Mouse (Mus musculus): Measurements from ENCODE around the gene Rbbp5. TPM values are rescaled to one million over a fixed set of nuclear protein-coding genes. Genes with fewer than 3 reads are reported as not detected.

Rbbp5 gene
- polyA plus RNA-seq, 1 experiment from 2014 or later: 37.6 TPM

DNA sequence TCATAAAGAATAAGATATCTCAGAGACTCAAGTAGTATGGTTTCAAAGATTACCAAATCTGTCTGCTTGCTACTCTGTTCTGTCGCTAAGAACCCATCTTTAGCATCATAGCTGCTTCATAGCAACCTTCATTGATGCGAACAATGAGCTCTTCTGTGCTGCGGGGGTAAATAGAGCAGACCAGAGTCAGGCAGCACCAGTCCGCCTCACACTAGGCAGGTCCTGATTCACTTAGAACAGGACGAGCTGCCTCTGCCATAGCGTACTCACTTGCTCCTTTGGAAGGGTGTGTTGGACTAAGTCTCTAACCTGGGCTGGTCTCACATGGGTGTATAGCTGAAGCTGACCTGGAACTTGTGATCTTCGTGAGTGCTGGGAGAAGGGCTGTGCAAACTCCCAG is 28.9 kb downstream of the Rbbp5 start, which contains the start of gene Tmem81:
Gene Tmem81, plus strand, starts transcription at position 173 of the 400 bp plus-strand sequence.
- Histone ChIP-seq H3K4me1 (no peaks in the 10 kb centered on the region), H3K27ac (no peak within 1 kb of the TSS), H3K36me3 (peaks cover 35% of the 10 kb centered on the region), H3K9ac (no peak within 1 kb of the TSS), H3K27me3 (replicated peaks) (no peaks in the 10 kb centered on the region), H3K4me3 (replicated peaks) (no peak within 1 kb of the TSS), H3K4me2 (no peak within 1 kb of the TSS), H3K9me3 (no peaks in the 10 kb centered on the region)
- 84% methylated on average over 7 of the region's 7 CpGs for WGBS
- no peak for ATAC-seq (ENCODE audit: insufficient read depth, low FRiP score, low read depth)

DNA sequence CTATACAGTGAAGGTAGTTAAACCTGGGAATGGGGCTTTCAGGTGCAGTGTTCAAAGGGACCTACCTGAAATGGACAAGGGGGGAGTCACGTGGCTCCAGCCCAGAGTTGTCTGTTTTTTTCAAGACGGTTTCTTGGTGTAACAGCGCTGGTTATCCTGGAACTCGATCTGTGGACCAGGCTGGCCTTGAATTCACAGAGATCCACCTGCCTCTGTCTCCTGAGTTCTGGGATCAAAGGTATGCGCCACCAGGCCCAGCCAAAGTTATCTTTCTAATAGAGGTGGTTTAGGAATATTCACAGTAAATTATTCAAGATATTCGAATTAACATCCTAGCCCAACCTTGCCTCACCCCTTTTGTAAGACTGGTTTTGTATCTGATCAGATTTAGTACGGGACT is 29.5 kb downstream of the Rbbp5 start:
- H3K4me2 ChIP-seq: no peak overlapping the region
- 91% methylated on average over 7 of the region's 7 CpGs for WGBS
- no peak for ATAC-seq (ENCODE audit: insufficient read depth, low FRiP score, low read depth)

DNA sequence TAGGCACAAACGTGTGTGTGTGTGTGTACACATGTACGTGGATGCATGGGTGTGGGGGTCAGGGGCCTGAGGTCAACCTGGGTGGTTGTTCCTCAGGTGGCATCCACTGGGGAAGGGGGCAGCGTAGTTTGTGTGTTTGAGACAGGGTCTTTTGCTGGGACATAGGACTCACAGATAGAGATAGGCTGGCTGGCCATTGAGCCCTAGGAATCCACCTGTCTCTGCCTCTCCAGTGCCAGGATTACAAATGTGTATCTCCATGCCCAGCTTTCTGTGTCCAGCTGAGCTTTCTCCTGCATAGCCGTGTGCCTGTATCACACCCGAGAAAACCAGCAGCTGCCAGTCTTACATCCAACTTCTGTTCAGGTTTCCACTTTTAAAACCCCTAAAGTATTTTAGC is 32.6 kb downstream of the Rbbp5 start:
- H3K36me3 ChIP-seq: peaks cover 21% of the 10 kb centered on the region
- no peak overlapping the region for H3K9ac ChIP-seq
- 80% methylated on average over 5 of the region's 5 CpGs for WGBS
- H3K4me1 ChIP-seq: no peaks in the 10 kb centered on the region
- no peak for ATAC-seq (ENCODE audit: insufficient read depth, low FRiP score, low read depth)
- no peaks in the 10 kb centered on the region for H3K27me3 ChIP-seq (replicated peaks)
- H3K9me3 ChIP-seq: no peaks in the 10 kb centered on the region
- no peak overlapping the region for H3K27ac ChIP-seq
- no peak overlapping the region for H3K4me3 ChIP-seq (replicated peaks)
- H3K4me2 ChIP-seq: no peak overlapping the region

More for the DNA sequence above, 29.5 kb downstream of the Rbbp5 start:
- Histone ChIP-seq H3K36me3 (peaks cover 35% of the 10 kb centered on the region), H3K4me1 (no peaks in the 10 kb centered on the region), H3K27ac (no peak overlapping the region), H3K9ac (no peak overlapping the region), H3K4me3 (replicated peaks) (no peak overlapping the region), H3K9me3 (no peaks in the 10 kb centered on the region), H3K27me3 (replicated peaks) (no peaks in the 10 kb centered on the region)

DNA sequence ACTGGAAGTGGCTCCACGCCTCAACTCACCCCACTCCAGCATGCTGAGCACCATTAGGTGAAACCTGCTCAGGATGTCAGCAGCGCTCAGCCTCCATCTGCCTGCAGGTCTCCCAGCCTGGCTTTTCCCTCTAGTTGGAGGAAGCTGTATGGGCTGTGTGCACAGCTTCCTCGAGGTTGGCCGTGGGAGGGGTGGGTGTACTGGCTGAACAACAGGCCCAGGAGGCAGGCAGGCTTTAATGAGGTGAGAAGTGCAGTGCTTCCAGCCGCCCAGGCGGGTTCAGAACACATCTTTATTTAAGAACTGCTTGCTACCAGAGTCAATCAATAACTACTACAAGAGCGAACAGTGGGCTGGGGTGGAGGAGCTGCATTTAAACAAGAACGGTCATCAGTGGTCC is 34.4 kb downstream of the Rbbp5 start:
- H3K9ac ChIP-seq: no peak overlapping the region
- no peak for ATAC-seq (ENCODE audit: insufficient read depth, low FRiP score, low read depth)
- H3K4me3 ChIP-seq (replicated peaks): no peak overlapping the region
- no peak overlapping the region for H3K4me2 ChIP-seq
- H3K27me3 ChIP-seq (replicated peaks): no peaks in the 10 kb centered on the region
- H3K9me3 ChIP-seq: no peaks in the 10 kb centered on the region
- no peak overlapping the region for H3K27ac ChIP-seq
- H3K4me1 ChIP-seq: no peaks in the 10 kb centered on the region
- WGBS: 43% methylated on average over 8 of the region's 8 CpGs
- H3K36me3 ChIP-seq: peaks cover 14% of the 10 kb centered on the region; the same call in 1 of the 2 replicates

DNA sequence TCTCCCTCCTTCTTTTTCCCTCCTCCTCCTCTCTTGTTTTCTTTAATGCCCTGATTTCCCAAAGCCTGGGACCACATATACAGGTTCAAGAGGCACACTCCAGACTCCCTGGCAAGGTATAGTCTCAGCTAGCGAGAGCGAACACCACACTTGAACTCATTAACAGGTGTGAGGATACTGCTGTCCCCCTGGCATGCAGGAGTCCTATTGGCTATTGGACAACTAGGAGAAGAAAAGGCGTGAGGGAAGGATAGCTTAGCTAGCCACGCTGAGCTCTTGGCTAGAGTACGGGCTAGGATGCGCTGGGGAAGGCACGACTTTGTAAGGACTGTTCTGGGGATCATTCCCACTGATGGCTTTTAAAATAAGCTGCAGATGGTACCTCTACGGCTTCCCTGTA is 34.9 kb downstream of the Rbbp5 start:
- Histone ChIP-seq H3K4me3 (replicated peaks) (no peak overlapping the region), H3K9me3 (no peaks in the 10 kb centered on the region), H3K4me1 (no peaks in the 10 kb centered on the region), H3K4me2 (no peak overlapping the region), H3K36me3 (peaks cover 8% of the 10 kb centered on the region; the same call in 1 of the 2 replicates), H3K27me3 (replicated peaks) (no peaks in the 10 kb centered on the region), H3K27ac (no peak overlapping the region), H3K9ac (no peak overlapping the region)
- 80% methylated on average over 8 of the region's 8 CpGs for WGBS
- ATAC-seq (ENCODE audit: insufficient read depth, low FRiP score, low read depth): no peak

DNA sequence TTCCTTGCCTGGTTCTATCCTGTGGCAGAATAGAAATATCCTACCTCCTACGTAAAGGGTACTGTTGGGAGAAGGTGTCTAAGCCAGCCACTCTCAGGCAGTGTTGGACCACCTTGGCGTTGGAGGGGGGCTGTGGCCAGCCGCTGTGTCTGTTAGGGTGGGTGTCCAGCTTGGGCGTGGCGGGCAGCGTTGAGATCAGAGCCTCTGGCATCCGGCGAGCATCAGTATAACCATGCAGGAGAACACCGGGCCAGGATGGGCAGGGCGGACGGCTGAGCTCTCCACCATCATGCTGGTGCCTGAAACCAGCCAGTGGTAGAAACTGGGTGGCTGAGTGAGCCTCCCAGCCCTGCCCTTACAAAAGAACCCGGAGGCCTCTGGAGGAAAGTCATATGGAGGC is 38.2 kb downstream of the Rbbp5 start:
- ATAC-seq (ENCODE audit: insufficient read depth, low FRiP score, low read depth): no peak
- Histone ChIP-seq H3K27me3 (replicated peaks) (no peaks in the 10 kb centered on the region), H3K27ac (no peak overlapping the region), H3K4me2 (no peak overlapping the region), H3K9me3 (no peaks in the 10 kb centered on the region), H3K4me3 (replicated peaks) (no peak overlapping the region), H3K9ac (no peak overlapping the region), H3K4me1 (no peaks in the 10 kb centered on the region), H3K36me3 (no peaks in the 10 kb centered on the region)
- WGBS: 87% methylated on average over 12 of the region's 12 CpGs

DNA sequence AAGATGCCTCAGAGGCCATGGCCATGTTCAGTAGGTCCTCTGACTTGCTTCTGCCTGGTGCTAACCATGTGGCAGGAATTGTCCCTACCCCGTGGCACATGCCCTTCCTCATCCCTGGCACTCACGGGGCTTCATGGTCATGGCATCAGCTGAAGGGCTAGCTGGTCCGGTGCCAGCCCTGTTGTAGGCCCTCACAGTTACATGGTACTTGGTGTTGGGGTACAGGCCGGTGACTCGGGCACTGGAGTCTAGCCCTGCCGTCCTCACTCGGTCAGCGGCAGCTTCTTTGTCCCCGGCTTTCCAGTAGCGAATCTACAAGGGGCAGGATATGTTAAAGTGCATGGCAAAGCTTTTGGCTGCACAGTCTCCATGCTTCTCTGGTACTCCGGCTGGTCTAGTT is 39.6 kb downstream of the Rbbp5 start:
- H3K27ac ChIP-seq: no peak overlapping the region
- no peaks in the 10 kb centered on the region for H3K9me3 ChIP-seq
- H3K4me1 ChIP-seq: no peaks in the 10 kb centered on the region
- no peak overlapping the region for H3K4me3 ChIP-seq (replicated peaks)
- H3K9ac ChIP-seq: no peak overlapping the region
- no peak overlapping the region for H3K4me2 ChIP-seq
- ATAC-seq (ENCODE audit: insufficient read depth, low FRiP score, low read depth): no peak
- no peaks in the 10 kb centered on the region for H3K27me3 ChIP-seq (replicated peaks)
- 89% methylated on average over 11 of the region's 11 CpGs for WGBS
- H3K36me3 ChIP-seq: no peaks in the 10 kb centered on the region

DNA sequence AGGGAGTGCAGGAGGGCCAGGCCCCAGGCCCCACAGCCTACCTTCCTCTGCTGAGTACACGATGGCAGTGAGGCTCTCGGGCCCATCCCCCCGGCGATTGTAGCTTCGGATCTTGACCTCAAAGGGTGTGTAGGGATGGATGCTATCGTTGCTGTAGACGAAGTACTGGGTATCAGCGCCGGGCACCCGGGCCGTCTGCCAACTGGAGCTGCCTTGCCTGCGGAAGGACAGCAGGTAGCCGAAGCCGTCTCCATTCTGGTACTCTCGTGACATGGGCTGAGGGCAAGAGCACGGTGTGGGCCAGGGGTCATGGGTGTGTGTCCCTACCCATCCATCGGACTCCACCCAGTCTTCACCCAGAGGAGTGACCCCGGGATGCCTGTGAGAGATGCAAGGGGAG is 41.5 kb downstream of the Rbbp5 start:
- no peaks in the 10 kb centered on the region for H3K27me3 ChIP-seq (replicated peaks)
- 81% methylated on average over 18 of the region's 18 CpGs for WGBS
- no peak overlapping the region for H3K27ac ChIP-seq
- H3K4me1 ChIP-seq: no peaks in the 10 kb centered on the region
- H3K4me3 ChIP-seq (replicated peaks): no peak overlapping the region
- no peak overlapping the region for H3K4me2 ChIP-seq
- H3K9ac ChIP-seq: no peak overlapping the region
- no peaks in the 10 kb centered on the region for H3K9me3 ChIP-seq
- no peak for ATAC-seq (ENCODE audit: insufficient read depth, low FRiP score, low read depth)
- no peaks in the 10 kb centered on the region for H3K36me3 ChIP-seq

DNA sequence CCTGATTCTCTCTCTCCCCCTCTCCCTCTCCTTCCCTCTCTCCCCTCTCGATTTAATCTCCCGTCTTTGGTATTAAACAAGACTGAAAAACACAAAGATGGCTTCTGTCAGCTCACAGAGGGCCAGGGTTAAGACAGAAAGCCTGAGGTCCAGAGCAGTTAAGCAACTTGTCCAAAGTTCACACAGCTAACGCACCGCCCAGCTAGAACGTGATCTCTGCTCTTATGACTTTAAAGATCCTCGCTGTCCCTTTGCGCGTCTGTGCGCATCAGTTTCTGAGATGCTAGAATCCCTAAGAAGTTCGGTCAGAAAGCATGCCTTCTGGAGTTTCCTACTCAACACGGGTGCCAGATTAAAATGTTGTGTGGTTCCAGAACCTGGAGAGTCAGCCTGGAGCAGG is 42.6 kb downstream of the Rbbp5 start:
- no peak overlapping the region for H3K27ac ChIP-seq
- 86% methylated on average over 11 of the region's 11 CpGs for WGBS
- H3K9ac ChIP-seq: no peak overlapping the region
- H3K4me1 ChIP-seq: no peaks in the 10 kb centered on the region
- no peaks in the 10 kb centered on the region for H3K27me3 ChIP-seq (replicated peaks)
- no peak for ATAC-seq (ENCODE audit: insufficient read depth, low FRiP score, low read depth)
- no peaks in the 10 kb centered on the region for H3K36me3 ChIP-seq
- H3K4me2 ChIP-seq: no peak overlapping the region
- no peak overlapping the region for H3K4me3 ChIP-seq (replicated peaks)
- H3K9me3 ChIP-seq: no peaks in the 10 kb centered on the region

DNA sequence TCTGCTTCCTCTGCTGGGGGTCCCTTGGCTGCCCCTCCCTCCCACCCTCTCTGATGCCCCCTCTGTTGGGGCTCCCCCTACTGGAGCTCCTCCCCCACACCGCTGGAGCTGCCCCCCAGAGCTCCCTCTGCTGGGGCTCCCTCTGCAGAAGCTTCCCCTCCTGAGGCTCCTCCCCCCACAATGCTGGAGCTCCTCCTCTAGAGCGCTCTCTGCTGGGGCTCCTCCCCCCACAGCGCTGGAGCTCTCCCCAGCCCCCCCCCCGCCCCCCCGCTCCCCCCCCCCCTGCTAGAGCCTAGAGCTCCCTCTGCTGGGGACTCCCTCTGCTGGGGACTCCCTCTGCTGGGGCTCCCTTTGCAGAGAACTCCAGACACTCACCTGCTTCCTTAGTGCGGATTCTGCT is 43.6 kb downstream of the Rbbp5 start:
- peak; percentile 61; the same call in 1 of the 2 replicates for ATAC-seq (ENCODE audit: insufficient read depth, low FRiP score, low read depth)
- H3K9me3 ChIP-seq: no peaks in the 10 kb centered on the region
- no peaks in the 10 kb centered on the region for H3K27me3 ChIP-seq (replicated peaks)
- no peak overlapping the region for H3K27ac ChIP-seq
- no peak overlapping the region for H3K4me2 ChIP-seq
- WGBS: 9% methylated on average over 6 of the region's 6 CpGs
- no peak overlapping the region for H3K4me3 ChIP-seq (replicated peaks)
- H3K4me1 ChIP-seq: no peaks in the 10 kb centered on the region
- no peaks in the 10 kb centered on the region for H3K36me3 ChIP-seq
- no peak overlapping the region for H3K9ac ChIP-seq

DNA sequence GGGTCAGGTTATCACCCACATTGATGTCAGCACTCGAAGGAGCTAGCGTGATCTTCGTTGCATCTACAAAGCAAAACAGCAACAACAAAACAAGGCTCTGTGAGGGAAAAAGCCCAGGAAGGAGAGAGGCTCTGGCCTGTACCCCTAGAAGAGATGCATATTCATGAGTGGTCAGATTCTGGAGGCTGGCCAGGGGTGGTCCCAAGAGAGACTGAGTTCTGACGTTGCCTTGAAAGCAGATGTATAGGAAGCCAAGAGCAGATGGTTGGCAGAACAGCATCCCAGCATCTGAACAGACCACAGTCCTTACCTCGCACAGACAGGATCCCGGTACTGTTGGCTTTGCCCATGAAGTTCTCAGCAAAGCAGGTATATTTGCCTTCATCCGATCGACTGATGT is 45.9 kb downstream of the Rbbp5 start:
- no peaks in the 10 kb centered on the region for H3K36me3 ChIP-seq
- no peak overlapping the region for H3K4me3 ChIP-seq (replicated peaks)
- no peak overlapping the region for H3K27ac ChIP-seq
- H3K4me1 ChIP-seq: no peaks in the 10 kb centered on the region
- no peak for ATAC-seq (ENCODE audit: insufficient read depth, low FRiP score, low read depth)
- H3K27me3 ChIP-seq (replicated peaks): no peaks in the 10 kb centered on the region
- 77% methylated on average over 8 of the region's 8 CpGs for WGBS
- H3K4me2 ChIP-seq: no peak overlapping the region
- no peak overlapping the region for H3K9ac ChIP-seq
- no peaks in the 10 kb centered on the region for H3K9me3 ChIP-seq

DNA sequence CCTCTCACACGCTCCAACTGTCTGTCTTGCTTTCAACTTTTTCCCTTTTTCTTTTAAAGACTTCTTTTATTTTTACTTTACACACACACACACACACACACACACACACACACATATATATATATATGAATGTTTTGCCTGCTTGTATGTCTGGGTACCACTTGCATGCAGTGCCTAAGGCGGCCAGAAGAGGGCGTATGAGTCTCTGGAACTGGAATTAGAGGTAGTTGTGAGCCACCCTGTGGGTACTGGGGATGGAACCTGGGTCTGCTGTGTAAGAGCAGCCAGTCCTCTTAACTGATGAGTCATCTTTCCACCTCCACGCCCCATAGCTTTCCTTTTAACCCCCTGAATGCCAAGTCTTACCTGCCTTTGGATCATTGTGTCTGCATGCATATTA is 46.8 kb downstream of the Rbbp5 start:
- H3K4me1 ChIP-seq: no peaks in the 10 kb centered on the region
- no peak overlapping the region for H3K4me2 ChIP-seq
- no peaks in the 10 kb centered on the region for H3K9me3 ChIP-seq
- H3K9ac ChIP-seq: no peak overlapping the region
- no peaks in the 10 kb centered on the region for H3K27me3 ChIP-seq (replicated peaks)
- H3K36me3 ChIP-seq: no peaks in the 10 kb centered on the region
- no peak for ATAC-seq (ENCODE audit: insufficient read depth, low FRiP score, low read depth)
- WGBS: 29% methylated on average over 4 of the region's 4 CpGs
- no peak overlapping the region for H3K27ac ChIP-seq
- H3K4me3 ChIP-seq (replicated peaks): no peak overlapping the region

DNA sequence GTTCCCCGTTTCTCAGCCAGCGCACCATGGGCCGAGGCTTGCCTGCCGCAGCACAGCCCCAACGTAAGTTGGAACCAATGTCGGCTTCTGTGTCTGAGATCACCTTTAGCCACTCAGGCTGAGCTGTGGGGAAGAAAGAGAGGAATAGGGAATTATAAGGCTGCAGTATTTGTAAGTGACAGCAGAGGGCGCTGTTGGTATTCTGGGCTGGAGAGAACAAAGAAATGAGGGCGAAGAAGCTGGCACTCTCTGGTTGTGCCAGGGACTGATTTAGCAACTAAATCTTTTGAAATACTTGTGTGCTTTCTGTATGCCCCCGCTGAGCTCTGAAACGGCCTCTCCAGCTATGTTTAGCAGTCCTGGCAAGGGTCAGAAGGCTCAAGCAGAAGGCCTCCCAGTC is 48.7 kb downstream of the Rbbp5 start:
- H3K9ac ChIP-seq: no peak overlapping the region
- no peak overlapping the region for H3K27ac ChIP-seq
- peaks cover 7% of the 10 kb centered on the region for H3K4me1 ChIP-seq
- no peaks in the 10 kb centered on the region for H3K36me3 ChIP-seq
- H3K27me3 ChIP-seq (replicated peaks): no peaks in the 10 kb centered on the region
- H3K4me2 ChIP-seq: no peak overlapping the region
- no peak for ATAC-seq (ENCODE audit: insufficient read depth, low FRiP score, low read depth)
- no peak overlapping the region for H3K4me3 ChIP-seq (replicated peaks)
- no peaks in the 10 kb centered on the region for H3K9me3 ChIP-seq
- 9% methylated on average over 10 of the region's 10 CpGs for WGBS
